Mouse (Mus musculus) cerebellum, adult 2 months (tissue): ENCODE measurements around the gene Tbxa2r.

Experiments
- CTCF ChIP-seq: fragments of 200-500 bp; IDR thresholded peaks from 2 replicates; pipeline ENCODE4 v1.5.1; 2011; ENCODE audit warnings: low read depth, mild to moderate bottlenecking, control low read depth, low read length, moderate library complexity, borderline replicate concordance; ENCODE audit not compliant: insufficient read depth
- POLR2A ChIP-seq: fragments of 200-500 bp; IDR thresholded peaks from 2 replicates; pipeline ENCODE4 v1.6.1; 2011; ENCODE audit warnings: low read length, control low read depth, borderline replicate concordance; ENCODE audit not compliant: insufficient read depth

- no peak for TF ChIP-seq CTCF
- no peak for TF ChIP-seq POLR2A
These were observed 32.2 kb downstream of the Tbxa2r start for GRCm38 (mm10) chr10:81360721-81361120.
